Mouse (Mus musculus) intestine, embryonic 16.5 days (tissue): ENCODE measurements around the gene Tmem29. TPM values are rescaled to one million over a fixed set of nuclear protein-coding genes. Genes with fewer than 3 reads are reported as not detected.
"Not testable (repeated sequence)": the region's sequence is repeated elsewhere in the genome, so short reads cannot be mapped to it uniquely, and the experiment has no call there.

Source experiments
- ATAC-seq: fragments of 200-750 bp; cut with Nextera tagmentation; 2 replicates; pipeline ENCODE4 v1.8.0; 2017; ENCODE audit warnings: moderate TSS enrichment, moderate library complexity
- H3K27ac ChIP-seq: fragments of 300-500 bp; sonication (generic); 2 replicates; pipeline ENCODE4 v1.5.1; 2014; ENCODE audit warnings: mild to moderate bottlenecking, low read length
- H3K27me3 ChIP-seq: fragments of 300-500 bp; sonication (generic); replicated peaks from 2 replicates; pipeline ENCODE4 v1.6.1; 2014; ENCODE audit warnings: low read length, control low read depth, mixed read lengths; ENCODE audit not compliant: control insufficient read depth, insufficient read depth
- H3K36me3 ChIP-seq: fragments of 300-500 bp; sonication (generic); 2 replicates; pipeline ENCODE4 v1.6.1; 2014; ENCODE audit warnings: low read length, control low read depth; ENCODE audit not compliant: control insufficient read depth, insufficient read depth
- H3K4me1 ChIP-seq: fragments of 300-500 bp; sonication (generic); 2 replicates; pipeline ENCODE4 v1.6.1; 2014; ENCODE audit warnings: low read length, control low read depth, mixed read lengths; ENCODE audit not compliant: control insufficient read depth, insufficient read depth
- H3K4me2 ChIP-seq: fragments of 300-500 bp; sonication (generic); 2 replicates; pipeline ENCODE4 v1.6.1; 2014; ENCODE audit warnings: low read depth, low read length, control low read depth
- H3K4me3 ChIP-seq: fragments of 300-500 bp; sonication (generic); 2 replicates; pipeline ENCODE4 v1.5.1; 2014; ENCODE audit warnings: mild to moderate bottlenecking, low read length
- H3K9ac ChIP-seq: fragments of 300-500 bp; sonication (generic); 2 replicates; pipeline ENCODE4 v1.6.1; 2014; ENCODE audit warnings: low read depth, low read length
- H3K9me3 ChIP-seq: fragments of 300-500 bp; sonication (generic); 2 replicates; pipeline ENCODE4 v1.6.1; 2016; ENCODE audit warnings: low read length, control low read depth; ENCODE audit not compliant: control insufficient read depth
- WGBS: fragments of 180-500 bp; shearing (Covaris S2); extraction: QIAGEN DNeasy Blood & Tissue Kit; methylation state at CpG from one replicate; pipeline ENCODE4 v1.1.7; 2014; 5-methylcytosine and 5-hydroxymethylcytosine counted together
- polyA plus RNA-seq: library from polyadenylated mRNA; unstranded; fragments of >200 nt; fragmentation: Nextera tagmentation; extraction: Ambion mirVana; gene quantifications from 2 replicates; pipeline ENCODE4 v1.2.1, GENCODE M21; 2015

The Tmem29 gene
- 23.2 and 25.8 TPM in 2 replicates for polyA plus RNA-seq

GRCm38 (mm10) chrX:150458766-150459350 lies at the start of gene Tmem29:
Gene Tmem29, minus strand, starts transcription at chrX:150459154.
- no peaks in the 10 kb centered on the region for H3K27me3 ChIP-seq
- H3K27ac ChIP-seq = peak within 1 kb of the TSS; percentile 45; the same call in 1 of the 2 replicates
- peak; percentile 99 for ATAC-seq
- WGBS = under 1% methylated on average over 30 of the region's 30 CpGs
- no peaks in the 10 kb centered on the region for H3K9me3 ChIP-seq
- H3K9ac ChIP-seq = peak within 1 kb of the TSS; percentile 67
- no peaks in the 10 kb centered on the region for H3K36me3 ChIP-seq
- H3K4me1 ChIP-seq = no peaks in the 10 kb centered on the region
- H3K4me2 ChIP-seq = peak within 1 kb of the TSS; percentile 44
- H3K4me3 ChIP-seq = peak within 1 kb of the TSS; percentile 53

- WGBS = 76% methylated on average over 6 of the region's 6 CpGs
- H3K27ac ChIP-seq = no peak overlapping the region
- H3K36me3 ChIP-seq = no peaks in the 10 kb centered on the region
- no peak overlapping the region for H3K9ac ChIP-seq
- H3K9me3 ChIP-seq = no peaks in the 10 kb centered on the region
- H3K4me1 ChIP-seq = no peaks in the 10 kb centered on the region
- H3K4me3 ChIP-seq = no peak overlapping the region
- H3K27me3 ChIP-seq = no peaks in the 10 kb centered on the region
- no peak overlapping the region for H3K4me2 ChIP-seq
- ATAC-seq = no peak
Measured at GRCm38 (mm10) chrX:150508696-150509095, 49.7 kb upstream of the Tmem29 start.

- H3K36me3 ChIP-seq, H3K27me3 ChIP-seq, ATAC-seq, H3K9me3 ChIP-seq, H3K27ac ChIP-seq, H3K4me3 ChIP-seq, H3K9ac ChIP-seq, H3K4me2 ChIP-seq, H3K4me1 ChIP-seq: not testable (repeated sequence)
- 44% methylated on average over 1 of the region's 10 CpGs for WGBS
Measured at GRCm38 (mm10) chrX:150487811-150488210, 28.9 kb upstream of the Tmem29 start.

GRCm38 (mm10) chrX:150486314-150487030 lies 27.5 kb upstream of the Tmem29 start:
- not testable (repeated sequence) for H3K4me3 ChIP-seq, H3K27ac ChIP-seq, H3K36me3 ChIP-seq, H3K9me3 ChIP-seq, H3K9ac ChIP-seq, ATAC-seq, H3K27me3 ChIP-seq, H3K4me2 ChIP-seq, H3K4me1 ChIP-seq
- WGBS = 67% methylated on average over 5 of the region's 22 CpGs

GRCm38 (mm10) chrX:150477854-150478780 lies 19.2 kb upstream of the Tmem29 start:
- no peaks in the 10 kb centered on the region for H3K27me3 ChIP-seq
- H3K27ac ChIP-seq = peak overlapping the region; percentile 89
- no peaks in the 10 kb centered on the region for H3K9me3 ChIP-seq
- peak overlapping the region; percentile 53 for H3K4me3 ChIP-seq
- under 1% methylated on average over 34 of the region's 34 CpGs for WGBS
- peak overlapping the region; percentile 31; the same call in 1 of the 2 replicates for H3K4me2 ChIP-seq
- ATAC-seq = peak; percentile 99
- H3K4me1 ChIP-seq = no peaks in the 10 kb centered on the region
- H3K9ac ChIP-seq = peak overlapping the region; percentile 73
- no peaks in the 10 kb centered on the region for H3K36me3 ChIP-seq

GRCm38 (mm10) chrX:150471416-150471815 lies 12.5 kb upstream of the Tmem29 start:
- H3K9me3 ChIP-seq = no peaks in the 10 kb centered on the region
- ATAC-seq = no peak
- 100% methylated on average over 1 of the region's 1 CpGs for WGBS
- H3K36me3 ChIP-seq = no peaks in the 10 kb centered on the region
- H3K4me1 ChIP-seq = no peaks in the 10 kb centered on the region
- no peak overlapping the region for H3K27ac ChIP-seq
- H3K9ac ChIP-seq = no peak overlapping the region
- H3K4me2 ChIP-seq = no peak overlapping the region
- no peaks in the 10 kb centered on the region for H3K27me3 ChIP-seq
- H3K4me3 ChIP-seq = no peak overlapping the region

GRCm38 (mm10) chrX:150468266-150468665 lies 9.3 kb upstream of the Tmem29 start:
- no peak overlapping the region for H3K9ac ChIP-seq
- H3K4me2 ChIP-seq = no peak overlapping the region
- H3K27me3 ChIP-seq = no peaks in the 10 kb centered on the region
- H3K27ac ChIP-seq = no peak overlapping the region
- H3K4me1 ChIP-seq = no peaks in the 10 kb centered on the region
- no peaks in the 10 kb centered on the region for H3K9me3 ChIP-seq
- WGBS = 91% methylated on average over 2 of the region's 2 CpGs
- no peak overlapping the region for H3K4me3 ChIP-seq
- no peaks in the 10 kb centered on the region for H3K36me3 ChIP-seq
- no peak for ATAC-seq

- 51% methylated on average over 8 of the region's 8 CpGs for WGBS
- not testable (repeated sequence) for H3K4me1 ChIP-seq, H3K9me3 ChIP-seq, H3K27me3 ChIP-seq, H3K4me2 ChIP-seq, H3K4me3 ChIP-seq, H3K27ac ChIP-seq, H3K36me3 ChIP-seq, ATAC-seq, H3K9ac ChIP-seq
Measured at GRCm38 (mm10) chrX:150466817-150467216, 7.9 kb upstream of the Tmem29 start.

- H3K9me3 ChIP-seq = no peaks in the 10 kb centered on the region
- 46% methylated on average over 2 of the region's 2 CpGs for WGBS
- H3K36me3 ChIP-seq = no peaks in the 10 kb centered on the region
- no peaks in the 10 kb centered on the region for H3K4me1 ChIP-seq
- H3K4me3 ChIP-seq = no peak overlapping the region
- ATAC-seq = no peak
- H3K27me3 ChIP-seq = no peaks in the 10 kb centered on the region
- no peak overlapping the region for H3K9ac ChIP-seq
- H3K4me2 ChIP-seq = no peak overlapping the region
- no peak overlapping the region for H3K27ac ChIP-seq
Measured at GRCm38 (mm10) chrX:150460143-150460542, 1.2 kb upstream of the Tmem29 start.
